In the genomic region with DNA sequence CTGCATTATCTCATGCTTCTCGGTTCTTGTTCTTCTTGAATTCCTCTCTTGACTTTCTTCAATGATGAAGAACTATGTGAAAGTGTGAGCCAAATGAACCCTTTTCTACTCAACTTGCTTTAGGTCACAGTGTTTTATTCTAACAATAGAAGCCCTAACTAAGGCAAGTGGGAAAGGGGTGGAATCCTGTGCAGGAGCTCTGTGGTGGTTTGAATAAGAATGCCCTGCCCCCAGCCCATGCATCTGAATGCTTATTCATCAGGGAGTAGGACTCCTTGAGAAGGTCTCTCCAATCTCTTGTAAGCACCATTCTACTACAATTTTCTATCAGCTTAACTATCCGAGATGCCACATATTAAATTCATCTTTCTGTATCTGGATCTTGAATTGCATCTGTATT, we compare ENCODE assay signal across 27 mouse cellular contexts.
"Had no signal": no experiment of that assay in that cellular context is flagged by ENCODE, and none has a peak within 500 bp of the region (broad histone marks: within the 10 kb centered on the region; RNA-seq: fewer than 3 reads in every experiment).

No protein-coding gene starts in this region.

- H3K4me1 ChIP-seq: heart, embryonic 13.5 days; heart, embryonic 15.5 days; hindbrain, embryonic 13.5 days; hindbrain, embryonic 15.5 days; kidney, embryonic 15.5 days; limb, embryonic 13.5 days; limb, embryonic 15.5 days; liver, embryonic 12.5 days had no signal

- H3K4me3 ChIP-seq: heart, adult 2 months; heart, embryonic 13.5 days; heart, embryonic 15.5 days; hindbrain, embryonic 13.5 days; hindbrain, embryonic 15.5 days; kidney, embryonic 15.5 days; left cerebral cortex, adult 2 months; limb, embryonic 13.5 days; limb, embryonic 15.5 days; liver, embryonic 12.5 days had no signal

- H3K9me3 ChIP-seq: heart, embryonic 13.5 days; heart, embryonic 15.5 days; hindbrain, embryonic 13.5 days; hindbrain, embryonic 15.5 days; kidney, embryonic 15.5 days; limb, embryonic 13.5 days; limb, embryonic 15.5 days; liver, embryonic 12.5 days had no signal

- H3K27me3 ChIP-seq: heart, embryonic 13.5 days; heart, embryonic 15.5 days; hindbrain, embryonic 13.5 days; hindbrain, embryonic 15.5 days; kidney, embryonic 15.5 days; limb, embryonic 13.5 days; limb, embryonic 15.5 days; liver, embryonic 12.5 days had no signal

- H3K9ac ChIP-seq: heart, embryonic 13.5 days; heart, embryonic 15.5 days; hindbrain, embryonic 13.5 days; hindbrain, embryonic 15.5 days; kidney, embryonic 15.5 days; limb, embryonic 13.5 days; limb, embryonic 15.5 days; liver, embryonic 12.5 days; liver, embryonic 14.5 days had no signal

- H3K4me2 ChIP-seq: heart, embryonic 11.5 days; heart, embryonic 13.5 days; heart, embryonic 15.5 days; hindbrain, embryonic 13.5 days; hindbrain, embryonic 15.5 days; kidney, embryonic 15.5 days; limb, embryonic 13.5 days; limb, embryonic 15.5 days; liver, embryonic 12.5 days had no signal

- H3K27ac ChIP-seq: heart, adult 2 months; heart, embryonic 13.5 days; heart, embryonic 15.5 days; hindbrain, embryonic 13.5 days; hindbrain, embryonic 15.5 days; hindbrain, postnatal 0 days; kidney, embryonic 15.5 days; kidney, postnatal 0 days; left cerebral cortex, adult 2 months; limb, embryonic 13.5 days; limb, embryonic 15.5 days; liver, embryonic 12.5 days; liver, embryonic 14.5 days had no signal

- DNase-seq: gastrocnemius, postnatal 14 days; gastrocnemius, postnatal 36 days; heart, adult 11 months; heart, adult 2 months; heart, postnatal 14 days; heart, postnatal 36 days; kidney, adult 11 months; kidney, adult 2 months; kidney, adult 9 months; kidney, postnatal 14 days; kidney, postnatal 36 days; layer of hippocampus, adult 9-11 months; left cerebral cortex, postnatal 4 days had no signal

- H3K36me3 ChIP-seq: heart, embryonic 13.5 days; heart, embryonic 15.5 days; hindbrain, embryonic 13.5 days; hindbrain, embryonic 15.5 days; kidney, embryonic 15.5 days; limb, embryonic 13.5 days; limb, embryonic 15.5 days; liver, embryonic 12.5 days had no signal

- ATAC-seq: hindbrain, postnatal 0 days; intestine, embryonic 16.5 days; liver, embryonic 12.5 days had no signal
